Mouse (Mus musculus): ENCODE data around the gene Cby3. TPM values are rescaled to one million over a fixed set of nuclear protein-coding genes. Genes with fewer than 3 reads are reported as not detected.

Gene Cby3
- polyA plus RNA-seq, 1 experiment: not detected

GRCm38 (mm10) chr11:50398803-50399202 lies 44.5 kb downstream of the Cby3 start:
- no peak for TF ChIP-seq GATA1 (IDR thresholded peaks at IDR 0.05; ENCODE audit: low read length)

- no peak for TF ChIP-seq GATA1 (IDR thresholded peaks at IDR 0.05; ENCODE audit: low read length)
Observed at GRCm38 (mm10) chr11:50402481-50402880, 48.2 kb downstream of the Cby3 start.

GRCm38 (mm10) chr11:50403367-50404014 lies 49.2 kb downstream of the Cby3 start:
- no peak for TF ChIP-seq GATA1 (IDR thresholded peaks at IDR 0.05; ENCODE audit: low read length)

GRCm38 (mm10) chr11:50407235-50407634 lies 53.0 kb downstream of the Cby3 start:
- no peak for TF ChIP-seq GATA1 (IDR thresholded peaks at IDR 0.05; ENCODE audit: low read length)

Other genes starting within 250 kb of the Cby3 start
- 50.7 and 98.9 TPM in 2 replicates for gene Tbc1d9b, start 223.1 kb upstream of the Cby3 start, polyA plus RNA-seq (2012)
- gene Mrnip, start 180.0 kb upstream of the Cby3 start, polyA plus RNA-seq (2012): 8.3 and 14.5 TPM in 2 replicates
- gene Sqstm1, start 143.6 kb upstream of the Cby3 start, polyA plus RNA-seq (2012): 93.1 and 96.2 TPM in 2 replicates
- 123 and 151 TPM in 2 replicates for gene Mgat4b, start 143.6 kb upstream of the Cby3 start, polyA plus RNA-seq (2012)
- 0.11 and 0.18 TPM in 2 replicates for gene Ltc4s, start 115.8 kb upstream of the Cby3 start, polyA plus RNA-seq (2012)
- gene Maml1, start 62.2 kb upstream of the Cby3 start, polyA plus RNA-seq (2012): 11.7 and 12.4 TPM in 2 replicates
- 35.7 and 47.7 TPM in 2 replicates for gene Canx, start 28.8 kb upstream of the Cby3 start, polyA plus RNA-seq (2012)
- gene Hnrnph1, start 22.5 kb downstream of the Cby3 start, polyA plus RNA-seq (2012): 187 and 273 TPM in 2 replicates
- 8.2 and 8.7 TPM in 2 replicates for gene Rufy1, start 76.7 kb downstream of the Cby3 start, polyA plus RNA-seq (2012)
- not detected in 2 replicates for gene Adamts2, start 247.6 kb downstream of the Cby3 start, polyA plus RNA-seq (2012)

All from G1E-ER4 (cell line).